Mouse (Mus musculus) cerebellum, adult 9-11 months (tissue): ENCODE results near the gene Zmynd8.

ENCODE experiments used
- DNase-seq: peaks from one replicate; pipeline ENCODE4 v3.0.0; 2022

Gene Zmynd8

DNA sequence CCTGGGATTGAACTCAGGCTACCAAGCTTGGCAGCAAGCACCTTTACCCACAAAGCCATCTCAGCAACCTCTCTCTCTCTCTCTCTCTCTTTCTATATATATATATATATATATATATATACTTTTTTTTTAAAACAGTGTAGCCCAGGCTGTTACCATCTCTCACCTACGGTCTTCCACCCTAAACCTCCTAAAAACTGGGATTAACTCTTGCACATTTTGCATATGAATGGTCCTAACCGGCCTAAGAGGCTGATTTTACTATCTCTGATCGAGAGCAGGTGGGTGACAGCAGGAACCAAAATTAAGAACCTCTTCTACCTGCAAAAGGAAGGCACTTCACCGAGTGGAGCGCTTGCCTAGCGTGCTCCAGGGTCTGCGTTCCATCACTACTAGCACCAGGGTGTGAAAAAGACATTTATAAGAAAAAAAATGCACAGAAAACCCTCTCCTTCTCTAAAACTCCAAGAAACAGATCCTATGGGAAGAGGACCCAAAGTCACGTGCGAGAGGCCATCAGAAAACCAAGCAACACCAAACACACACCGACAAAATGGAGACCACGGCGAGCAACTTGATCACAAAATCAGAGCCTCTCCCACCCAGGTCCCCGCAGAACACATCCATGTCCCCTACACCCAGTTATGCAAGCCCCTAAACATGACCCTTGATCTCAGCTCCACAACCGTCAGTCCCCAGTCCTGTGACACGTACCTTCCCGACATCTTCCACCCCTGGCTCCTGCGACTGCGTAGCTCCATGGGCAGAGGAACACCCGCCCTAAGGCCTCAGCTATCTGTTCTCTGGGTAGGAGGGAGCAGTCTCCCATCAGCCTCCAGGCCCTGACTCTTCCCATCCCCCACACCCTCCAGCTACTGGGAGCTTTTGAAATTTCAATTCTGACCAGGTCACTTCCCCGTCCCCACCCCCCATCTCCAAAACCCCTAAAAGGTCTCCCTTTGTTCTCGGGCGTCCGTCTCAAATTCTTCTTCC is at the start of gene Zmynd8:
Zmynd8 (minus strand) TSS at position 815 of the 993 bp plus-strand sequence.
- peak; percentile 28 for DNase-seq

DNA sequence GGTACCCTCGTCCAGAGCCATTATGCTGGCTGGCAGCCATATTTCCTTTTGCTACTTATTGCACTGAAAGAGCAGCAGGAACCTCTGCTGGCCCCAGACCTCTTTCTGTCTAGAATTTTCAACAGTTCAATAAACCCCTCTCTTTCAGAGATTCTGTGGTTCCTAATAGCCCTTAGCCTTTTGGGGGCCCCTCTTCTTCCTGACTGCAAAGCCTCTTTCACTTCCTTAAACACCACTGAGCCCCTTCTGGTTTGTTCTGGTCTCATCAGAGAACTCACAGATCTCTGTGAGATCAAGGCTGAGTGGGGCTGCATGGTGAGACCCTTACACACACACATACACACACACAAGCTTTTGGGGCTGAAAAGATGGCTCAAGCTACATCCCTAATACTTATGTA is 49.2 kb upstream of the Zmynd8 start:
- no peak for DNase-seq

DNA sequence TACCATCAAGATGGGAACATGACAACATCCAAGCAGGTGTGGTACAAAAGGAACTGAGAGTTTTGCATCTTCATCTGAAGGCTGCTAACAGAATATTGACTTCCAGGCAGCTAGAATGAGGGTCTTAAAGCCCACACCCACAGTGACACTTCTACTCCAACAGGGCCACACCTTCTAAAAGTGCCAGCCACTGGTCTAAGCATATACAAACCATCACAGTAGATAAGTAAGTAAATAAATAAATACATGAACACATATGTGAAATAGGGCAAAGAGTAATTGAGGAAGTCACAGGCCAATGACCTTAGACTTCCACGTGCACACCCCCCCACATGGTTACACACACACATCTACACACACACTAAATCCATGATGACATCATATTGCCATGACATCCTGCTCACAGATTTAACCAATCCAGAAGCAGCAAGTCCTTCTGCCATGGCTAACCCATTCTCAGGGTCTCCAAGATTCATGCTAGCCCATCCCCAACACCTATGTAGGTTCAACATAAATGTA is 47.3 kb upstream of the Zmynd8 start:
- no peak for DNase-seq

DNA sequence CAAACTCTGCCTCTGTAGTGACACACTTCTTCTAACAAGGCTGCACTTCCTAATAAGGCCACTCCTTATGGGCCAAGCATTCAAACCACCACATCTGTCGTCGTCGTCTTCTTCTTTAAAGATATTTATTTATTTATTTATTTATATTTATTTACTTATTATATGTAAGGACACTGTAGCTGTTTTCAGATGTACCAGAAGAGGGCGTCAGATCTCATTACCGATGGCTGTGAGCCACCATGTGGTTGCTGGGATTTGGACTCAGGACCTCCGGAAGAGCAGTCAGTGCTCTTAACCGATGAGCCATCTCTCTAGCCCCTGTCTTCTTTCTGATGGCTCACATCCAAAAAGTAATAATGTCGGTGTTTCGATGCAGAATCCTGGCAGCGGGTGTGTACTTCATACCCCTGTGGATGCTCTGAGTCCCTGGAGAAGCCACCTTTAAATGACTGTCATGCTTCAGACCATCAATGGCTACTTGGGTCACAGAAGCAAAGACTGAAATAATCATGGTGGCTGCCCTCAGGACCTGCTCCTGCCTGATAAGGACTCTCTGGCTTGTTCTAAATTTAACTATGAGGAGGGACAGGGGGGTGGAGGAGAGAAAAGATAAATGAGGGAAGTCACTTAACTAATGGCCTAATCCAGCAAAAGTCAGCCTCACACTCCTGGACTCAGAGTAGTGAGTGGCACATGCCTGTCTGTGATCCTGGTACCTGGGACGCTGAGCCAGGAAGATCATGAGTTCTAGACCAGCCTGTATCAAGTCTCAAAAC is 45.9 kb upstream of the Zmynd8 start:
- no peak for DNase-seq

DNA sequence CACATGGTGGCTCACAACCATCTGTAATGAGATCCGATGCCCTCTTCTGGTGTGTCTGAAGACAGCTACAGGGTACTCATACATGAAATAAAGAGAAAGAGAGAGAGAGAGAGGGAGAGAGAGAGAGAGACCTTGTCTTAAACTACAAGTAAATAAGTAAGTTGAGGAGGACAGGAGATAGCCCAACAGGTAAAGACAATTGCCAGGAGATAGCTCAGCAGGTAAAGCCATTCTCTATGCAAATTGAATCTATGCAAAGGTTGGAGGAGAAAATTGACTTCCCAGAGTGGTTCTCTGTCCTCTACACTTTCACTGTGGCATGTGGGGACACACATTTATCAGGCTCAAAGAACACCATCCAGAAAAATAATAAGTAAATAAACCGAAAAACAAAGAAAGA is 44.3 kb upstream of the Zmynd8 start:
- DNase-seq, result no peak

DNA sequence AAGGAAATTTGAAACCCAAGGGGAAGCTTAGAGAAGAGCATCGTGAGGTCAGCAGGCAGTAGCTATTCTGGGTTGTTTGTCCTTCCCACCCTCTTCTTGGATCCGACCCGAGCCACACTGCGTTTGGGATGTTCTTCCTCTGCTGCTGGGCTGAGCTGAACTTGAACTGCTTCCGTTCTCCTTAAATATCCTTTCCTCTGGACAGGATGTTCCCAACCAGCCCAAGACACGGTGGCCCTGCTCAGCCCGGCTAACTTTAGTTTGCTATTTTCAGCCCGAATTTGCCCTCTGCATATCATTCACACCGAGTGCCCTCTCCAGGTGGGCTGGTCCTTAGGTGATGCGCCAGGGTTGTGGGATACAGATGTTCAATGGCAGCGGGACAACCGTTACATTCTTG is 37.3 kb upstream of the Zmynd8 start:
- no peak for DNase-seq

DNA sequence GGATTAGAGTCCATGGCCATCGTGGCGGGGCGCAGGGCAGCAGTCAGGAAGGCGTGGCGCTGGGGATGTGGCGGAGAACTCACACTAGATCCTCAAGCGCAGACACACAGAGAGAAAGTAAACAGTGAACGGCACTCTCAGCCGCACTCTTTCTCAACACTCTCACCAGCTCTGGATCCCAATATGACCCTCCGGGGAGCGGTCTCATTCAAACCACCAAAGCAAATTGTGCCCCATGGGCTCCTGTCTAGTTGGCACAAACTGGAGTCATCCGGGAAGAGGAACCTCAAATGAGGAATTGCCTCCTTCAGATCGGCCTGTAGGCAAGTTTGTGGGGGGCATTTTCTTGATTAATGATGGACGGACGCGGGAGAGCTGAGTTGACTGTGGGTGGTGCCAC is 28.9 kb upstream of the Zmynd8 start:
- no peak for DNase-seq

DNA sequence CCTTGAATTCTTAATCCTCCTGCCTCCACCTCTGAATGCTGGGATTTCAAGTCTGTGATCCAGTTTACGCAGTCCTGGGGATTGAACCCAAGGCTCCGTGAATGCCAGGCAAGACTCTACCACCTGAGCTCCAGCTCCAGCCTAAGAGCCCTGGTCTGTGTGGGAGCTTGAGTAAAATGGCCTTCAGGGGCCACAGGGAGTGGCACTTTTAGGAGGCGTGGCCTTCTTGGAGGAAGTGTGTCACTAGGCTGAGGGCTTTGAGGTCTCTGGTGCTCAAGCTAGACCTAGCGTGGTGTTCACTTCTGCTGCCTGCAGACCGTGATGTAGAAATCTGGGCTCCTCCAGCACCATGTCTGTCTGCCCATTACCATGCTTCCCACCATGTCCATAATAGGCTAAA is 27.4 kb upstream of the Zmynd8 start:
- no peak for DNase-seq

DNA sequence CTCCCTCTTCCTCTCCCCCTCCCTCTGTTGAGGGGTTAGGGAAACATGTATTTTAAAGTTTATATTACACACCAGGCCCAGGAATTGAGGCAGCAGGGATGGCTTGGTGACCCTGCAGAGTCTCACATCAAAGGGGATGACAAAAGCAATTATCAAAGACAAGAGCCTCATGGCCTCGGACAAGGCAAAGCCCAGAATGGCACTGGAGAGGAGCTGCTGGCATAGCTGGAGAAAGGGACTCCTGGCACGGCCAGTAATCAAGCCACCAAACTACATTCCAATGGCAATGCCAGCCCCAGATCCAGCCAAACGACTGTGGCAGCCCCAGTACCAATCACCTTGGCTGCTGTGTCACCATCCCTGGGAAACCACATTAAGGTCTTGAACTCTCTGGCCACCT is 26.3 kb upstream of the Zmynd8 start:
- DNase-seq, result no peak

DNA sequence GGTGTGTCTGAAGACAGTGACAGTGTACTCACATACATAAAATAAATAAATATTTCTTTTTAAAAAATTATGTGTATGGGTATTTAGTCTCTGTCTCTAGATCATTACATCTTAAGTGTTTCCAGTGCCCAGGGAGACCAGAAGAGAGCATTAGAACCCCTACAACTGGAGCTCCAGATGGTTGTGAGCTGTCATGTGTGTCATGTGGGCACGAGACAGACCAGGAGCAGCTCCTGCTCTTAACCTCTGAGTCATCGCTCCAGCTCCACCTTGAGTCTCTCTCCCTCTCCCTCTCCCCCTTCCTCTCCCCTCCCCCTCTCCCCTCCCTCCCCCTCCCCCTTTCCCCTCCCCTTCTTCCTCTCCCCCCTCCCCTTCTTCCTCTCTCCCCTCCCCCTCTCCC is 25.9 kb upstream of the Zmynd8 start:
- DNase-seq, result no peak

DNA sequence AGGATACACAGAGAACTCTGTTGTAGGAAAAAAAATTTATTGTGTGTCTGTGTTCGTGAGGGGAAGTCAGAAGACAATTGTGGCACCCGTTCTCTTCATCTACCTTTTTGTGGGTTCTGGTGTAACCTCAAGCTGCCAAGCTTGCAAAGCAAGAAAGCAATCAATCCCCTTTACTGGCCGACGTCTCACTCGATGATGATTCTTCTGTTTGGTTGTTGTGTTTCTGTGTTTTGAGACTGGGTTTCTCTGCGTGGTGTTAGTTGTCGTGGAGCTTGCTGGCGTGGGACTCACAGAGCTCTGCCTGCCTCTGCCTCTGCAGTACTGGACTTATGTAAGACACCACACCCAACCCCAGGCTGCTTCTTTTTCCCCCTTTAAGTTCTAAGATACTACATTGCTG is 24.9 kb upstream of the Zmynd8 start:
- DNase-seq, result no peak

DNA sequence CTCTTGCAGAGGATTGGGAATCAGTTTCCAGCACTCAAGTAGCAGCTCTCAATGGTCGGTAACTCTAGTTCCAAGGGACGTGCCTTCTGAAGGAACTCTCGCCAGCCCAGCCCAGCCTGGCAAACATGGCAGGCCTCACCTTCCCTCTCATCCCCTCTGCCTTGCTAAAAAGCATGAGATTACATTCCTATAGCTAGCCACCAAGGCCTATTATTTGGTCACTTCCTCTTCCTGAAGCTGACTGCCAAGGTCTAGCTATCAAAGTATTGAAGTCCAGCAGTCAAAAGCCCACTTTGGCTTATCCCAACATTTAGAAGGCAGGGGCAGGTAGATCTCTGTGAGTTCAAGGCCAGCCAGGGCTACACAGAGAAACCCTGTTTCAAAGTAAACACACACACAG is 24.2 kb upstream of the Zmynd8 start:
- DNase-seq, result no peak

DNA sequence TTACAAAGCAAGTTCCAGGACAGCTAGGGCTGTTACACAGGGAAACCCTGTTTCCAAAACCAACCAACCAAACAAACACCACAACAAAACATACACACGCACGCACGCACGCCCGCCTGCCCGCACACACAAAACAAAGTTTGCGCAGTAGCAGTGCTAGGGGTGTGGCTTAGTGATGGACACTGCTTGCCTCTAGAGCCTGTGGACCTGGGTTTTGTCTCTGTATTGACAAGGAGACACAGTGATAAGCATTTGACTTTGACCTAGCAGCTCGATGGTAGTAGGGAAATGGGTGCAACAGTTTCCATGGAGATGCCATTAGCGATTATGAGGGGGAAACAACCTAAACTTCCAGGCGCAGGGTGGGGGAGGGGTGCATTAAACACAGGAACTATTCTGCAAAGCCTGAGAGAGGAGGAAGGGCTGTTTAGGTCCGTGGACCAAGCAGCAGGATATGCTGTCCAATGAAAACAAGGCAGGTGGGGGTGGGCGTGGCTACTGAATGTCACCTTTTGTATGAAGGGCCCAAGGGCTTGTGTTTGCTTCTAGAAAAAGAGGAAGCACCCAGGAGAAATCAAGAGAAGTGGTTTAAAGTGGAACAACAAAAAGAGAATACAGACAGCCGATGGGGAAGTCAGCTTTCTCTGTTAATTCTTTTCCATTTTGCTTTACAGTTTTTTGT is 23.4 kb upstream of the Zmynd8 start:
- no peak for DNase-seq

DNA sequence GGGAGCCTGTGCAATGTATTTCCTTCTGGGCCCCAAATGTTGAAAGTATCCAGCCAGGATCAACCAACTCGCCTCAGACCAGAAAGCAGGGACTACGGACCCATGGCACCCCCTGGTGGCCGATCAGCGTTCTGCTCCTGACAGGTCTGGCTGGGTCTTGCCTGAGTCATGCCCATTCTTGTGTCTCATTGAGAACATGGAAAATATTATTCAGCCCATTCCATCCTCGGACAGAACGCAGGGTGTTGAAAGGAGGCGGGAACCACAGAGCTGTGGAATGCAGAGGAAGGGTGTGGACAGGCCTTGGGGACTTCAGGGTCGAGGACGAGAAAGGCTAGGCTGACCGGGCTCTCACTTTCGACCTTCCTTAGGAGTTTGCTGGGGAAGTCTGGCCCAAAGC is 15.5 kb upstream of the Zmynd8 start:
- peak; percentile 89 for DNase-seq

DNA sequence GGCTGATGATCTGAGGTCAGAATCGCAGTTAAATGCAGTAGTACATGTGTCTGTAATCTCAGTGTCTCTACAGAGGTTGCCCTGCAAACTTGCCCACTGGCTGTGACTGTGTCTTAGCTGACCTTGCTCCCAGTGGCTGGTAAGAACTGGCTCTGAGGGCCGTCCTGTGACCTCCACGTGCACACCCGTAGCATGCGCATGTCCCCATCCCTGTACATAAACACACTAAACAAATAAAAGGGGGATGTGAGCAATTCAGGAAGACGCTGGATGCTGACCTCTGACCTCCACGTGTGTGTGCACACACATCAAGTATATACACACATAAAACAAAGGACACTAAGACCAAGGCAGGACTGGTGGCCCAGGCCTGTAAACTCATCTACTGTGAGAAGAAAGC is 14.3 kb upstream of the Zmynd8 start:
- no peak for DNase-seq

DNA sequence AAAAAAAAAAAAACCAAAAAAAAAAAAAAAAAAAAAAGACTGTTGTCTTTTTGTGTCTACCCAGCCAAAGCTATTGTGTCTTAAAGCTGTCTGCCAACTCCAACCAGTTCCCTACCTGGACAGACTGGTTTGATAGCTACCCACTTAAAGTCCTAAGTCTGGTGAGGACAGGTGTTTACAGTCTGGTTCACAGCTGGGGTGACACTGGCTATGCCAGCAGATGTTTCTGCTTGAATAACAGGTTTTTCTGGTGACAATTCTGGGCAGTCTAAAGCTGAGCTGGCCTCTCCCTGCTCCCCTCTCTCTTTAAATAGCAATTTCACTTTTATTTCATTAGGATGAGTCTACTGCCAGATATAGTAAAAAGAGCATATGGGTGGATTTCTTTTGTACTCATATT is 10.9 kb upstream of the Zmynd8 start:
- no peak for DNase-seq

DNA sequence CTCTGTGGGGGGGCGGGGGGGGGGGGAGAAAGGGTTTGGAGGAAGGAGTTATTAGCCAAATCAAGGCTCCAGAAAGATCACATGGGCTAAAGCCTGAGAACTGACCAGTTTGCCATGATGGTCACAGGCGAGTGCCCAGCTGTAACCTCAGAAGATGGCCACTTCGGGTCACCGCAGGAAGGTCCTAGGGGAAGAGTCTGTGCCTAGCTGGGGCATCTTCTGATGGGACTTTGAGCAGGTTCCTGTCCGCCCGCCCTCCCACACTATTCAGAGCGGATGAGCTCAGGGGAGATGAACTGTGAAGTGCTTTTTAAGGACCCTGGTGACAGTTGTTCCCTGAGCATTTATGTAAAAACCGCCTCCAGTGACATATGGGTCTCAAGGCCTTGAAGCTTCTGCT is 8.4 kb upstream of the Zmynd8 start:
- DNase-seq, result peak; percentile 54

DNA sequence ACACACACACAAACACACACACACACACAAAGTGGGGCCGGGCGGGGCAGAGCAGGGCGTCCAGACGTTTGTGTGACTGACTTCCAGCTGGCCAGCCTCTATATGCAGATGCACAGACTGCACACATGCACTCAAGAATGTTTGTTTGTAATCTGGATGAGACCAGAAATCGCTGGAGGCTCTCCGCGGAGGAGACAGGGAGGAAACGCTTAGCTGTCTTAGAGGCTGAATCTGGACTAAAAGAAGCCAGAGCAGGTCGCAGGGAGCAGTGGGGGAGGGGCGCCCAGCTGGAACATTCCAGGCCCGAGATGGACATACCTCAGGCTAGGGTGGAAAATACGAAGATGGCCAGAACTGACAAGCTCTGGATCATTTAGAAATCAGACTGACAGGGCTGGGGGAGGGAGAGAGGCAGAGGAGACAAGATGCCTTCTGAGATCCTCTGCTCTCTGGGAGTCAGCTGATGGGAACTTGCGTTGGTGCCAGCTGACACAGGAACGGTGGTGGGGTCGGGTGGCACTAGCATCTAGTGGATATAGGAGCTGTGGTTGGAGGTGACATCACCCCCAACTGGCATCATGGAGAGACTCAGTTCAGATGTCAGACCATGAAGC is 7.6 kb upstream of the Zmynd8 start:
- DNase-seq, result peak; percentile 65

DNA sequence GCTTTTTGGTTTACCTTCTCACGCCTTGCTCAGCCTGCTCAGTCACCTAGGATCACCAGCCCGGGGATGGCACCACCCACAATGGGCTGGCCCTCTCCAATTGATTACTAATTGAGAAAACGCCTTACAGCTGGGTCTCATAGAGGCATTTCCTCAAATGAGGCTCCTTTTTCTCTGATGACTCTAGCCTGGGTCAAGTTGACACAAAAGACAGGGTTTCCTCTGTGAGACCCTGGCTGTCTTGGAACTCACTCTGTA is 2.2 kb upstream of the Zmynd8 start:
- no peak for DNase-seq

DNA sequence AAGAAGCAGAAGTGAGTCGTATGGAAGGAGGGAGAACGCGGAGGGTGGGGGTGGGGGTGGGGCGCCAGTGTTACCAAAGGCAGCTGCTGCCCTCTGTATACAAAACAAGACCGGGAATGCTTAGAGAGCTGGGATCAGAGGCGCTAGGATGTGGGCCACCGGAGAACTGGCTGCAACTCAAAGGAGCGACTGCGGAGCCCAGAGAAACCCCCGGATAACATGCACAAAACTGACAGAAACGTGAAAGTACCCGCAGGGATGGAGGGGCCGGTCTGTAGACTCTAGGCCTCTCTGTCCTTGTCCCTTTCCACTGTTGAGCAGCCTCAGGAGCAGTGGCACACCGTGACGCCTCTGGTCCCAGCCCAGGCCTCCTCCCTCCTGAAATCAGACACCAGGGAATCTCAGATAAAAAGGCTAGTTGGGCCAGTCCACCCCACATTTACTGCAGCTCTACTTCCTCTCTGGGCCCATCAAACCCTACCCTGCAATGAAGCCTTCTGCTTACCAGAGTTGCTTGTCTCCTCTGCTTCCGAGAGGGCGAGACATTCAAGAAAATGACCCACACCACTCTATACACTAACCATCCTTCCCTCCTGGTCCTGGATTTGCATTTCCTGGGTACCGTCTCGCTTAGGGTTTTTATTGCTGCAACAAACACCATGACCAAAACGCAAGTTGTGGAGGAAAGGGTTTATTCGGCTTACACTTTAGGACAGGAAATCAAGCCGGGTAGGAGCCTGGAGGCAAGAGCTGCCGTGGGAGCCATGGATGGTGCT is 1.7 kb upstream of the Zmynd8 start:
- DNase-seq, result no peak

DNA sequence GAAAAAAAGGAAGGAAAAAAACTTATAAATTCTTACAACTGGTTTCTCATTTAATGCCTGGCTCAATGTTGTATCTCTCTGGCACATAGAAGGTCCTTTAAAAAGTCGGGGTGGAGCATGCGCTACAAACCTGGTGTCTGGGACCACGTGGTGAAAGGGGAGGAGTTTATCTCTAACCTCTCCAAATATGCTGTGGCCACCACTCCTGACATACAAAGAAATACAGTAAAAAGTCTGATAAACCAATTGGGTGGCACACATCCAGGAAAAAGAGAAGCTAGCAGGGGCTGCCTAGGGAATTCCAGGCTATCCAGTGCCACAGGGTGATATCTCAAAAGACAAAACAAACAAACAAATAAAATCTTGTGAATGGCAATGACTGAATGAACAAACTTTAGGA is 1.1 kb upstream of the Zmynd8 start:
- DNase-seq, result no peak

DNA sequence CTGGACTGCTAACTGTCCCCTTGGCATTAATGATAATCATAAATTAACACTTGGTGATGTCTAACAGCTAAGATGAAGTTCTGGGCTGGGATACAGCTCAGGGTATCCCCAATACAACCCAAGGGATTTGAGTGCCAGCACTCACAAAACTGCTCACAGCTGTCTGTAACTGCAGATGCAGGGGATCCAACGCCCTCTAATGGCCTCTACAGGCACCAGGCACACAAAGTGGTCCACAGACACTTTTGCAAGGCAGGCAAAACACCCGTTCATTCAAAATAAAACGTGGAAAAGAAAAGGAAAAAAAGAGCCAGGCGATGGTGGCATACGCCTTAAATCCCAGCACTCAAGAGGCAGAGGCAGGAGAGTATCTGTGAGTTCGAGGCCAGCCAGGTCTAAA is 658 bp upstream of the Zmynd8 start:
- no peak for DNase-seq
